Mouse (Mus musculus) bone marrow macrophage, adult 2 months (primary cell): Measurements from ENCODE around the gene Rpap3. TPM values are rescaled to one million over a fixed set of nuclear protein-coding genes. Genes with fewer than 3 reads are reported as not detected.

ENCODE experiments used
- H3K27ac ChIP-seq: 2 replicates; pipeline ENCODE4 v1.5.1; 2012; ENCODE audit warnings: low read depth, low read length; ENCODE audit not compliant: insufficient read depth
- H3K4me1 ChIP-seq: 2 replicates; pipeline ENCODE4 v1.6.1; 2012; ENCODE audit warnings: low read length; ENCODE audit not compliant: control insufficient read depth, insufficient read depth
- H3K4me3 ChIP-seq: 2 replicates; pipeline ENCODE4 v1.5.1; 2012; ENCODE audit warnings: mild to moderate bottlenecking, low read length, moderate library complexity; ENCODE audit not compliant: insufficient read depth
- CTCF ChIP-seq: IDR thresholded peaks from 2 replicates; pipeline ENCODE4 v1.5.1; 2012; ENCODE audit warnings: low read depth, mild to moderate bottlenecking, low read length, moderate library complexity
- POLR2A ChIP-seq: IDR thresholded peaks from 2 replicates; pipeline ENCODE4 v1.6.1; 2012; ENCODE audit warnings: mild to moderate bottlenecking, low read depth, low read length, borderline replicate concordance
- polyA plus RNA-seq: library from polyadenylated mRNA; stranded (reverse); fragments of >200 nt; gene quantifications from 2 replicates; pipeline ENCODE4 v1.2.4, GENCODE M21; 2012; ENCODE audit not compliant: missing spikeins, insufficient read depth, insufficient read length

The Rpap3 gene
- polyA plus RNA-seq, 1 experiment, result 10.4 TPM

DNA sequence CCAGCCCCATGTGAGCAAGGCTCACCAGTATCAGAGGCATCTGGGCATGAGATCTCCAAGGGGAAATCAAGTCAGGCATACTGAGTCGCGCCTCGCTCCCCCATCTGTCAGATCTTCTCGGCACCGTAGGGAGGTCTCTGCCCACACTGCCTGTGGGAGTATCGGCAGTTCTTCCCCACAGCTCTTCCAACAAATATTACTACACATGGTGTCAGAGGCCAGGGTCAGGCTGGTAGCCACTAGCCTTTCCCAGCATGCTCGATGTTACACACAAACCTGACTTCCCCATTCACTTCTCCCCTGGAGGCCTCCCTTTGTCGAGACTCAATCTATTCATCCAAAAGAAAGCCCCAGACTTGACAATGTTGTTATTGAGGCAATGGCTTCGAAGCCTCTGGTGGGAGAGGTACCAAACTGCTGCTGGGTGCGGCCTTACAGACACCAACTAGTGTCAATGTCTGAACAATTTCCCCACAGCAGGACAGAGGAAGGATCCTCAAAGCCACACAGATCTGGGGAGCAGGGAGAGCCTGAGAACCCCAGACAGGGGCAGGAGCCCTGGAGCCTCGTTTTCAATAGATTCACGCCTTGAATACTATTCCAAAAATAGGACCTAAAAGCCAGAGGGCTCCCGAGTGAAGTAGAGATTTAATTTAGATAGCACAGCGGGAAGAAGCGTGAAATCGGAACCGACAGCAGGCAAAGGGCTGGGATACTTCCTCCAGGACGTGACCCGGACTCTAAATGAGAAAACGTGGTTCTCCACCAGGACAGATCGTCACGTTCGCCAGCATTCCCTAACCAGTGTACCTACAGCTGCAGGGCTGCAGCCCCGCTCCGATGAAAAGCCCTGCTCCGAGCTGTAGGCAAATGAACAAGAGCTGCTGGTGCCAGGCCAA is 47.5 kb downstream of the Rpap3 start:
- H3K4me1 ChIP-seq, result no peaks in the 10 kb centered on the region
- TF ChIP-seq CTCF (no peak), POLR2A (no peak)
- H3K4me3 ChIP-seq, result no peak overlapping the region
- H3K27ac ChIP-seq, result no peak overlapping the region

DNA sequence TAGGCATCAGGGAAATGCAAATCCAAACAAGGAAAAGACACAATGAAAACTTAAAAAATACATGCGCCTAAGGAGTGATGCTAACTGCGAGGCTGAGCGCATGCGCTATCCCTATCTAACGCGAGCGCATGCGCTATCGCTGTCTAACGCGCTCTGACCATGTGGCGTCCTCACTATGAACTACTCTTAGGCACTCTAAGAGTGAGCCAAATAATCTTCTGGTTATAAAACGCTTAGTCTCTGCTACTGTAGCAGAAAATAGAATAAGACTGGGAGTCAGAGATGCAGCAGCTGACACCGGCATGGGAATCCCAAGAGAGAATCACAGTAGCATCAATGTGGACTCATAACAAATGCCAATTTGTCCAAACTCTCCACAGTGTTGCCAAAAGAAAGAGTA is 48.2 kb downstream of the Rpap3 start:
- no peak for TF ChIP-seq CTCF
- H3K4me1 ChIP-seq, result no peaks in the 10 kb centered on the region
- H3K27ac ChIP-seq, result no peak overlapping the region

DNA sequence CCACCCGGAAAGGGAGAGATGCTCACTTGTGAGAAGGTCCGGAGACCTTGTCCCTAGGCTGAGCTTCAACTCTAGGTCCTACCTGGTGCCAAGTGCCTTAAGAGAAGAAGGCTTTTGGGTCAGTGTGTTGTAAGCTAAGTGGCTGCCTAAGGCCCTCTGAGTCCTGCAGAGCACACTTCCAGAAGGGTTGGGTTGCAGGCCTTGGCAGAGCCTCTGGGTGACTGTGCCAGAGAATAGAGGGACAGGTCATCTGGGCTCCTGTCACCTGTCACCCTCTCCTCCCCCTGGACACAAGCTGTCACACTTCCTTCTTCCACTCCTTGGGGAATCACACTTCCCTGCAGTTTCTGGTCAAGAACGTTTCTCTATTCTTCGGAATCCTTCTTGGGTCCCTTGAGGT is 55.9 kb downstream of the Rpap3 start:
- Histone ChIP-seq H3K4me3 (no peak overlapping the region), H3K4me1 (peaks cover 2% of the 10 kb centered on the region; the same call in 1 of the 2 replicates), H3K27ac (no peak overlapping the region)
- TF ChIP-seq CTCF (no peak), POLR2A (no peak)

More for the DNA sequence above, 48.2 kb downstream of the Rpap3 start:
- H3K4me3 ChIP-seq, result no peak overlapping the region

DNA sequence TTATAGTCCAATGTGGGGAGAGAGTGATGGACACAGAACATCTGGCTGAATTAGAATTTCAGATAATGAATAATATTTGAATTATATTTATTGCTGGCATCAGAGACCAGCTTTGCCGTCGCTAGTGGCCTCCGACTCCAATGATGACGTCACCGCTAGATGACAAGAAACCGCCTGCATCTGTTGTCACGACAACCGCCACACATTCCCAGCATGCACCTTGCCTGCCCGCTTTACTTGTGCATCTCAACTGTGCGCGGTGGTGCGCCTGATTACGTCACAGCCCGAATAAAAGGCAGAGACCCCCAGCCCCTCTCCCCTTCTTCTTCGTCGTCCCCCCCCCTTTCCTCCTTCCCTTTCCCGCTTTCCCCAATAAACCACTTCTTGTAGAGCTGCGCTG is 57.4 kb downstream of the Rpap3 start:
- Histone ChIP-seq H3K27ac (no peak overlapping the region), H3K4me1 (peaks cover 2% of the 10 kb centered on the region; the same call in 1 of the 2 replicates), H3K4me3 (no peak overlapping the region)
- TF ChIP-seq POLR2A, result no peak
- no peak for TF ChIP-seq CTCF

DNA sequence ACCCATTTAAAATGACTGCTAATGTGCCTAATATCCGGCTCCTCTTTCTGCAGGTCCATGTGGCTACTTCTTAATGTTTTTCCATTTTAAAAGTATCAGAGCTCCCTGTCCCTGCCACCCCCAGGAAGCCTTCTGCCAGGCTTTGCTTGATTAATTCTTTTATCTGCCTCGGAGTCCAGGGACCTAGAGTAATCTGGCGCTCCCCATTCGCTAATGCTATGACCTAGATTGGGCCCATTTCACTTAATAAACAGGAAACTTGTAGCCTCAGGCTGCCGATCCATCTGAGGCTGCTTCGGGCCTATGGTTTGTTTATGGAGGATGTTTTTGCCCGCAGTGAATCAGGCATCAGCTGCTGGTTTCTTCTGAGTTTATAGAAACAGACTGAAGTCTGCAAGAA is 59.2 kb downstream of the Rpap3 start:
- no peak overlapping the region for H3K4me3 ChIP-seq
- TF ChIP-seq POLR2A (no peak), CTCF (no peak)
- no peak overlapping the region for H3K27ac ChIP-seq
- H3K4me1 ChIP-seq, result peaks cover 1% of the 10 kb centered on the region; the same call in 1 of the 2 replicates

DNA sequence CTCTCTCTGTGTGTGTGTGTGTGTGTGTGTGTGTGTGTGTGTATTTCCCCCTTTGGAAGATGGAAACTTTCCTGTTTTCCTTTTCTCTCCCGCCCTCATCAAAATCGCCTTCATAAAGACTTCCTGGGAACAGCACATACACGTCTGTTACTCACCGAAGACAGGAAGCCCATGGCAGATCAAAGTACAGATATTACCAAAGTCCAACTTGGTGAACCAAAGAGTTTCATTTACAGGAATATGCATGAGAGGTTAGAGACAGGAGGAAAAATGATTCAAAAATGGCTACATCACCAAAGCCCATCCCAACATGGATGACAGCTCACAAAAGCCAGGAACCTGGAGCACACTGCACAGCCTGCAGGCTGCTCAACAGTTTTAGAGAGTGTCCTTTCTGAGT is 61.6 kb downstream of the Rpap3 start:
- Histone ChIP-seq H3K4me3 (no peak overlapping the region), H3K4me1 (no peaks in the 10 kb centered on the region), H3K27ac (no peak overlapping the region)
- TF ChIP-seq POLR2A (no peak), CTCF (no peak)

Other genes starting within 250 kb of the Rpap3 start
- not detected in 2 replicates for gene Endou, start 25.5 kb upstream of the Rpap3 start, polyA plus RNA-seq
- 2.6 and 3.7 TPM in 2 replicates for gene Rapgef3, start 62.1 kb upstream of the Rpap3 start, polyA plus RNA-seq
- gene Slc48a1, start 72.7 kb upstream of the Rpap3 start, polyA plus RNA-seq, result 261 and 265 TPM in 2 replicates
- gene Hdac7, start 138.7 kb upstream of the Rpap3 start, polyA plus RNA-seq, result 14.8 and 16.0 TPM in 2 replicates
- 0.45 and 0.82 TPM in 2 replicates for gene Vdr, start 204.8 kb upstream of the Rpap3 start, polyA plus RNA-seq